Mouse (Mus musculus) hindbrain, postnatal 0 days (tissue): ENCODE results near the gene Ftl1. TPM values are rescaled to one million over a fixed set of nuclear protein-coding genes. Genes with fewer than 3 reads are reported as not detected.

Source experiments
- ATAC-seq: fragments of 200-750 bp; cut with Nextera tagmentation; 2 replicates; pipeline ENCODE4 v1.8.0; 2017; ENCODE audit warnings: mild to moderate bottlenecking, moderate TSS enrichment, moderate library complexity
- DNase-seq: peaks from one replicate; pipeline ENCODE4 v3.0.0-alpha.2; 2015; ENCODE audit warnings: low spot score
- H3K27ac ChIP-seq: fragments of 300-500 bp; sonication (generic); 2 replicates; pipeline ENCODE4 v1.5.1; 2014; ENCODE audit warnings: mild to moderate bottlenecking
- H3K27me3 ChIP-seq: fragments of 300-500 bp; sonication (generic); 2 replicates; pipeline ENCODE4 v1.6.1; 2014; ENCODE audit warnings: low read length, mixed read lengths; ENCODE audit not compliant: insufficient read depth
- H3K36me3 ChIP-seq: fragments of 300-500 bp; sonication (generic); 2 replicates; pipeline ENCODE4 v1.6.1; 2014; ENCODE audit warnings: low read length, mixed read lengths; ENCODE audit not compliant: insufficient read depth
- H3K4me1 ChIP-seq: fragments of 300-500 bp; sonication (generic); 2 replicates; pipeline ENCODE4 v1.6.1; 2014; ENCODE audit warnings: antibody characterized with exemption, low read length, mixed read lengths; ENCODE audit not compliant: insufficient read depth
- H3K4me2 ChIP-seq: fragments of 300-500 bp; sonication (generic); 2 replicates; pipeline ENCODE4 v1.6.1; 2014; ENCODE audit warnings: low read depth, mild to moderate bottlenecking, low read length, moderate library complexity, mixed read lengths
- H3K4me3 ChIP-seq: fragments of 300-500 bp; sonication (generic); 2 replicates; pipeline ENCODE4 v1.5.1; 2014; ENCODE audit warnings: low read length
- H3K9ac ChIP-seq: fragments of 300-500 bp; sonication (generic); replicated peaks from 2 replicates; pipeline ENCODE4 v1.6.1; 2014; ENCODE audit warnings: mild to moderate bottlenecking, low read length, moderate library complexity, mixed read lengths
- H3K9me3 ChIP-seq: fragments of 300-500 bp; sonication (generic); 2 replicates; pipeline ENCODE4 v1.6.1; 2016; ENCODE audit warnings: low read length, mixed read lengths
- CTCF ChIP-seq: IDR thresholded peaks from 2 replicates; pipeline ENCODE4 v1.5.1; 2016; ENCODE audit warnings: antibody characterized with exemption, control low read depth, low read depth
- WGBS: fragments of 180-500 bp; shearing (Covaris S2); extraction: QIAGEN DNeasy Blood & Tissue Kit; methylation state at CpG from one replicate; pipeline ENCODE4 v1.1.7; 2014; 5-methylcytosine and 5-hydroxymethylcytosine counted together
- polyA plus RNA-seq: library from polyadenylated mRNA; unstranded; fragments of >200 nt; fragmentation: Nextera tagmentation; extraction: Ambion mirVana; gene quantifications from 2 replicates; pipeline ENCODE4 v1.2.1, GENCODE M21; 2015
- total RNA-seq: library from RNA; depleted of rRNA; stranded (reverse); fragments of >200 nt; gene quantifications from 2 replicates; pipeline ENCODE4 v1.2.3, GENCODE M21; 2014

The Ftl1 gene
- total and polyA plus RNA-seq, 2 experiments from 2014 or later, result 2,255 to 4,668 TPM

- no peaks in the 10 kb centered on the region for H3K9me3 ChIP-seq
- peak overlapping the region; percentile 87 for H3K27ac ChIP-seq
- peaks cover 13% of the 10 kb centered on the region for H3K36me3 ChIP-seq
- peak; percentile 74 for DNase-seq
- no peak for TF ChIP-seq CTCF
- no peak overlapping the region for H3K9ac ChIP-seq
- no peak overlapping the region for H3K4me3 ChIP-seq
- peaks cover 24% of the 10 kb centered on the region for H3K4me1 ChIP-seq
- 21% methylated on average over 13 of the region's 13 CpGs for WGBS
- no peak for ATAC-seq
- H3K27me3 ChIP-seq, result no peaks in the 10 kb centered on the region
- H3K4me2 ChIP-seq, result no peak overlapping the region
Measured at GRCm38 (mm10) chr7:45460860-45461314, 1.2 kb upstream of the Ftl1 start.

- H3K4me1 ChIP-seq, result peaks cover 19% of the 10 kb centered on the region
Measured at GRCm38 (mm10) chr7:45460377-45460776, 693 bp upstream of the Ftl1 start.

GRCm38 (mm10) chr7:45458748-45459563, 728 bp downstream of the Ftl1 start:
- peak overlapping the region; percentile 50 for H3K4me3 ChIP-seq
- TF ChIP-seq CTCF, result no peak
- H3K36me3 ChIP-seq, result peaks cover 21% of the 10 kb centered on the region
- under 1% methylated on average over 38 of the region's 43 CpGs for whole genome bisulfite sequencing
- peak overlapping the region; percentile 62 for H3K4me2 ChIP-seq
- no peaks in the 10 kb centered on the region for H3K9me3 ChIP-seq
- H3K27me3 ChIP-seq, result no peaks in the 10 kb centered on the region
- peak; percentile 72 for ATAC-seq
- peak overlapping the region; percentile 94 for H3K27ac ChIP-seq
- peak; percentile 91 for DNase-seq
- peaks cover 18% of the 10 kb centered on the region for H3K4me1 ChIP-seq
- peak overlapping the region; percentile 67 for H3K9ac ChIP-seq

More at GRCm38 (mm10) chr7:45460377-45460776, 693 bp upstream of the Ftl1 start:
- 67% methylated on average over 7 of the region's 7 CpGs for WGBS
- no peak for TF ChIP-seq CTCF
- Histone ChIP-seq H3K27me3 (no peaks in the 10 kb centered on the region), H3K4me3 (peak overlapping the region; percentile 50), H3K4me2 (peak overlapping the region; percentile 54), H3K9ac (peak overlapping the region; percentile 41; the same call in 1 of the 2 replicates), H3K36me3 (peaks cover 17% of the 10 kb centered on the region), H3K27ac (peak overlapping the region; percentile 87), H3K9me3 (no peaks in the 10 kb centered on the region)
- no peak for ATAC-seq
- peak; percentile 9 for DNase-seq

- no peak for TF ChIP-seq CTCF
- ATAC-seq, result no peak
- Histone ChIP-seq H3K9ac (no peak overlapping the region; the same call in 1 of the 2 replicates), H3K36me3 (peaks cover 21% of the 10 kb centered on the region), H3K27ac (peak overlapping the region; percentile 94), H3K4me3 (peak overlapping the region; percentile 50), H3K27me3 (no peaks in the 10 kb centered on the region), H3K9me3 (no peaks in the 10 kb centered on the region), H3K4me2 (peak overlapping the region; percentile 62), H3K4me1 (peaks cover 18% of the 10 kb centered on the region)
- 59% methylated on average over 9 of the region's 10 CpGs for WGBS
- DNase-seq, result peak; percentile 21
Measured at GRCm38 (mm10) chr7:45457204-45458060, 2.3 kb downstream of the Ftl1 start.

GRCm38 (mm10) chr7:45456721-45457203, 2.9 kb downstream of the Ftl1 start:
- no peak for ATAC-seq
- Histone ChIP-seq H3K36me3 (peaks cover 23% of the 10 kb centered on the region), H3K9me3 (no peaks in the 10 kb centered on the region), H3K4me2 (peak overlapping the region; percentile 62), H3K4me1 (peaks cover 18% of the 10 kb centered on the region), H3K4me3 (no peak overlapping the region), H3K27me3 (no peaks in the 10 kb centered on the region), H3K9ac (no peak overlapping the region; the same call in 1 of the 2 replicates), H3K27ac (peak overlapping the region; percentile 37)
- 51% methylated on average over 9 of the region's 9 CpGs for WGBS
- no peak for DNase-seq
- no peak for TF ChIP-seq CTCF

- 77% methylated on average over 13 of the region's 13 CpGs for WGBS
- H3K27me3 ChIP-seq, result no peaks in the 10 kb centered on the region
- H3K4me1 ChIP-seq, result peaks cover 18% of the 10 kb centered on the region
- ATAC-seq (no peak), DNase-seq (no peak)
- no peak overlapping the region for H3K4me3 ChIP-seq
- H3K9me3 ChIP-seq, result no peaks in the 10 kb centered on the region
- no peak overlapping the region for H3K9ac ChIP-seq
- no peak for TF ChIP-seq CTCF
- H3K36me3 ChIP-seq, result peaks cover 24% of the 10 kb centered on the region
- H3K4me2 ChIP-seq, result no peak overlapping the region
- no peak overlapping the region for H3K27ac ChIP-seq
Measured at GRCm38 (mm10) chr7:45455932-45456696, 3.6 kb downstream of the Ftl1 start.
